Mouse (Mus musculus) A20 (cell line): ENCODE measurements around the gene Abhd10.

Experiments used
- DNase-seq: peaks from one replicate; pipeline ENCODE4 v3.0.0-alpha.2; 2011; ENCODE audit warnings: low read depth, low spot score

The Abhd10 gene

DNA sequence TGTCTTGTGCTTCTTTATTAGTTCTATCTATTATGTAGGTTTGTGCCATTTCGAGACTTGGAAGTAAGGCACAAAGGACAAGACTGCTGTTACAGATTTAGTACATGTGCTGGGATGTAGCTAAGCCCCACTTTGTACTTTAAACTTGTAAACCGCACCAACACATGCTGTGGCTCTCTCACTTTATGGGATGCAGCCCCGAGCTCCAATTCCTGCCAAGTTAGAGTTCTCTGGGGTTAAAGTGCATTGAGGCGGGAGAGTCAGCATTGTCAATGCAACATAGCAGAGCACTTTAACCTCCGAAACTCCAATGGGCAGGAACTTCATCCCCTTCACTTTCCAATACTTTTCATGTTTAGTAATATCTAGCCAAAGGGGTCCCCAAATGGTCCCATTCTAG is 13.6 kb downstream of the Abhd10 start:
- DNase-seq = no peak

DNA sequence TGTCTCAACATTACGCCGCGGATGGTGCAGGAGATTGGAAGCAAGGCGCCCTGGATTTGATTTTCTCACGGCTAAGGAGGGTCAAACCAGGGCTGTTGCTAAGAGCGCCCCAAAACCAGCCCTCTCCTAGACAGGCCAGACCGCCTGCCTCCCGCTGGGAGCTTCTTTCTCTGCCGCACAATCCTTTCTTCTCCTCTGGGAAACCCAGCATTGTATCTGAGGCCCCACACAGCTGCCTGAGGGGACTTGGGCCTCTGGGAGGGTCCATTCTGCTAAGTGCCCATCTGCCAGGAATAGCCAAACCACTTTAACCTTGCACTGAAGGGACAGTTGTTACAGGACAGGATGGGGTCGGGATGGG is 18.0 kb downstream of the Abhd10 start:
- no peak for DNase-seq

DNA sequence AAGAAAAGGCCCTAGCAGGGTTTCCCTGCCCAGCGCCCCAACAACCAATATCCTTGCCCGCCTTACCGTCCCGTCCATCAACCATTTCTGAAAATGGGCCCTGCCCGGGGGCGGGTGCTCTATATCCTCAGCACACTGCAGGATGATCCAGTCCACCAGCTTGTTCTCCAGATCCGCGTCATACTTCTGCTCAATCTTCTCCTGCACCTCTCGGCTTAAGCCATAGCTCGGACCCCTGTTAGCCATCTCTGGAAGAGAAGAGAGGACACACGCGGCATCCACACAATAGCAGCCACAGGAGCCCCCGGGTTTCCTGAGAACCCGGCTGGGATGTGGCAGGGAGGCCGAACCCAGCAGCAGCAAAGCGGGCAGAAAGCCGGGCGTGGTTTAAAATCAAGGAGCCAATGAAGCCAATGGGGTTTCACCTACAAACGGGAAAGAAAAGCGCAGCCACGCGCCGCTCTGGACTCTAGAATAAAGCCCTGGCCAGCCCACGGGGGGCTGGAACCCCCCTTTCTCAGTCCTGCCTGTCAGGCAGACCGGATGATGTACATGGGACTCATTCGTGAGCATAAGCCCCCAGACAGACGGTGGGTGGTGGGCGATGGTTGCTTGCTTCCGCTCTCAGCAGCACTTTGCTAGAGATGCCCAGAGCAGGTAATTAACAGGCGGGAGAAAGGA is 18.6 kb downstream of the Abhd10 start, which contains the start of gene Tagln3:
Tagln3 (minus strand) TSS at position 548 of the 681 bp plus-strand sequence.
- no peak for DNase-seq

DNA sequence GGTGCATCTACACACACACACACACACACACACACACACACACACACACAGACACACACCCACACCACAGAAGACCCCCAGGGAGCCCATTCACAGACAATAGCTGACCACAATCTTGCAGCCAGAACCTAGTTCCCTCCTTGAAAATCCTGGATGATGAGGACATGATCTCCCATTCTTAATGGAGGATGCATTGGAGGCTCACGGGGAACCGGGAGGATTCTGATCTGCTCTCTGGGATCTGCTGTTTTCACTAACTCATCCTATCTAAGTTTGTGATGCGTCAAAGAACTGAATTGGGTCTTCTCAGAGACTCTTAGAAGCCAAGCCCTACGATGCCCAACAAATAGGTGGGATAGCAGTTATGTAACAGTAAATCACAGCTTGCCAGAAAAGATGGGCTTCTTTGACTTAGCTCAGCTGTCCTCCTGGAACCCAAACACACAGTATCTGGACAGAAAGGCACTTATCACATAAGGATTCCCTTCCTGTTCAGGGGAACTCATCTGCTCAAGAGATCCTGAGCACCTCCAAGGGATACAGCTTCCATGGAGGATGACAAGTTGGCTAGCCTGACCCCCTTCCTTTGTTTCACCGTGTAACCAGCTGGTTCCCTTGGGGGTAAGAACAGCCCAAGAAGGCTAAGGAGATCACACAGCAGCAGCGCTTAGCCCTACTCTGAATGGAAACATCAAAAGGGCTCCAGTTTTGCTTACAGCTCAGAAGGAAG is 19.4 kb downstream of the Abhd10 start:
- no peak for DNase-seq

DNA sequence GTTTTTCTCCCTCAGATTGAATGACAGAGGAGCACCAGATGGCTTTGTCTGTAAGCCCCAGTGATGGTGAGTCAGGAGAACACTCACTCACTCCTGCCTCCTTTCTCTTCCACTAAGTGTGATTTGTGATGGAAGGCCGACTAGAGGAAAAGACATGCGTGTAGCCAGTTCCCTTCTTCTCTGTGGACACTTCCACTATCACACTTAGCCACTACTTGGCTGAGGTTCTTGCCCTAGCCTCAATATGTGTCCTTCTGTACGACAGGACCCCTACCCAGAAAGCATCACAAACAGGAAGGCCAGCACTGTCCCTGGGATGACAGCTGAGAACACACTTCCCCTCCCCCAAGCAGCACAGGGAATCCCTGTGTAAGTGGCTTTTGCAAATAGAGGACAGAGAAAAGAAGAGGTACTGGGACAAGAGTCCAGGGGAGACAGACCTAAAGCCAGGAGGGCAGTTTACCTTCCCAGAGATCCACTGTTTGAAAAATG is 20.2 kb downstream of the Abhd10 start:
- no peak for DNase-seq

DNA sequence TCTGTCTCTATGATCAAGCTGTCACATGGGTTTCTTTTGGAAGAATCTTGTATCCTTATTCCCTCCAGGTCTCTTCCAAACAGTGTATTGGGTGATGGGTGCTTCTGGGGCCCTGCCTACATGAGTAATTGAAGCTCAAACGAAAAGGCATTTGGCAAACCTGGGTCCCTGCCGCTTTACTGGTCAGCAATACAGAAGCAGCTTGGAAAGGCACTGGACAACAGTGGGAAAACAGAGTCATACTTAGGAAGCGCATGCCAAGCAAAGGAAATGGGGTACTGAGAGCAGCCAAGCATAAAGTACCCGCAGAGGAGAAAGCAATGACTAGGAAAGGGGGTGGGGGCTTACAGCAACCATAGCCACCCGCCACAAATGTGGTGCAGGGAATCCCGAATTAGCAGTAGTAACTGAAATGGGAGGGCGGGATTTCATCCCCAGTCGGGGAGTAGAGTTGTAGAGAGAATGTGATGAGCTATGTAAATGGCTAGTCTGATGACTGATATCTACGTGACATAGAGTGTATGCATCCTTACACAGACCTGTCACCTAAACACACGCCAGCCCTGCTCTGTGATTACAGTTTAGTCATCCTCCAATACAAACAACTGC is 22.6 kb downstream of the Abhd10 start:
- DNase-seq = no peak

DNA sequence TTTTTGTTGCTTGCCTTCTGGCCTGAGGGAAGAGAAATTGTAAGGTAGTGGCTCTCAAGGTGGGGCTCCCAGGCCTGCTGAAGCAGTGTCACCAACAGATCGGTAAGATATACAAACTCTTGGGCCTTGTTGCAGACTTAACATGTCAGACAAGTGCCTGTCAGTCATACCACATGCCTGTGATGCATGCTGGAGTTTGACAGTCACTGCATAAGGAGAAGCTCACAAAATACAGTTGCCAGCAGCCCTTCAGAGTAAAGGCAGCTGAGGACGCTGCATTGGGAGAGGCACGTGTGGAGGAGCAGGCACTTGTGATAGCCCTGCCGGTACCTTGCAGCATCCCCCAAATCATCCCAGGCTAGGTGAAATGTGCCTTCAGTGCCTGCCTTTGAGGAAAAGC is 24.5 kb downstream of the Abhd10 start:
- DNase-seq = no peak

DNA sequence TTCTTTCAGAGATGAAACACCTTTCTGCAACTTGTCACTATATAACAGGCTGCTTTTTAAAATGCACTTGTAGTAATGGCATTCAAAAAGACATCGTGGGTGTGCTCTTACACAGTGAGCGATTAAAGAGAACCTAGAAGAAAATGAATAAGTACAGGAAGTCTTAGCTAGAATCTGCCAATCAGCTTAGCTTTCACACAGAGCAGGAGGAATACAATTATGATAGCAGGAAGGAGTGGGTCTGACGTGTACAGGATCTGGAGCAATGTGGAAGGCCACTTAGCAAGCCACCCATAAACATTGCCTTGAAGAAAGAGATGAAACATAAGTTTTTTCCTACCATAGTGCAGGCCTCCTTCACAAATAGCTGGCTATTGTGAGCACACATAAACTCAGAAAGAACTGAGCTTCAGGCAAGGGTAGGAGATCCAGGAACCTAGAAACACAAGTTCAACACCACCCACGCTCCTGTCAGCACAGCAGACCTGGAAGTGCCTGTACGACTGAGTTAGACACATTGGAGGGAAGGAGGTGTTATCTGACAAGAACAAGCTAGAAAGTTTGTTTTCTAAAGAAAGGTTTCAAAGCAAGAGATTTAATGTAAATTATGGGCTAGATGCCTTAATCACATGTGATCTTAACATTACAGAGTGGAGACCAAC is 28.1 kb downstream of the Abhd10 start:
- DNase-seq = no peak

DNA sequence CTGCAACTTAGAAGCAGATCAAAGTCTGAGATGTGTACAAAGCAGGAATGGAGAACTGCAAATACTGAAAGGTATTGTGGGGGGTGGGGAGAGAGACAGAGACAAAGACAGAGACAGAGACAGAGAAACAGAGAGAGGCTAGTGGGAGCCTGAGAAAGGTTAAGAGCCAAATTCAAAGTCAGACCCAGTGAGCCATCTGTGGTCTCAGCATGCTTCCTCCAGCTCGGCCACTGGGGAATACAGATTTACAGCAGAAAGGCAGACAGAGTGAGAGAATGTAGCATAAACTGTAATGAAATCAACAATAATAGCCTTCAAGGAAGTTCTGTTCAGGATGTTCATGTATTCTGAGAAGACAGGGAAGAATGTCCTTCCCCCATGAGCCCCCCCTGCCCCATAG is 28.9 kb downstream of the Abhd10 start:
- DNase-seq = no peak

DNA sequence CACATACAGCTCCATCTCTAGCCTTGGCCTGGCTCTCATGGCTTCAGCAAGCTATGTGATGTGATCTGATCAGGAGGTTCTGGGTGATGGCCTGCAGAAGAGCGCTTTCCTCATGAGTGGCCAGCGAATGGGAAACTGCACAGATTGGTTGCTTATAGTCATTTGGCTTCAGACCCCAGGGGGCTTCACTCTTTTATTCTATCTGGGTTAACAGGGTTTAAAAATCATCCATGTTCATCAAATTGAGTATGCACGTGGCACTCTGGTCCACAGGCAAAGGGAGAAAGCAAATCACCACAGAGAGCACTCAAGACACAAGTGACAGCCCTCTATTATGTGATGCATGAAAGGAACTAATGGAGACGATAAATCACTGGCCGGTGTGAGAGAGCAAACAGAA is 29.5 kb downstream of the Abhd10 start:
- no peak for DNase-seq

DNA sequence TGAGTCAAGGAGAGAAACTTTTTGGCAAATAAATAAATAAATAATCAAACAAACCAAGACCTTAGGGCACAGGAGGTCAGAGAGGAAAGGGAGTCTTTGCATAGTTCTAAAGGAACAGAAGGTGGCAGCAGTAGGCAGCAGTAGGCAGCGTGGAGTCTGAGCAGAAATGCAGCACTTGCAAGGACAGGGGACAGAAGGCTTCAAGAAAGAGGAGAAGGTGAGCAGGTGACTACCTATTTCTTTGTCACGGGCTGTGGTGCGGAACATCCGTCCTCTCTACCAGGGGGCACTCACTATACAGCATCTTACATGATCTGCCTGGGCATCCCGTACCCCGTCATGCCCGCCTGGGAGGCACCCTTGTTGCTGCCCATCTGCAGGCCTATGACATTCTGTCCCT is 31.5 kb downstream of the Abhd10 start:
- peak; percentile 36 for DNase-seq

DNA sequence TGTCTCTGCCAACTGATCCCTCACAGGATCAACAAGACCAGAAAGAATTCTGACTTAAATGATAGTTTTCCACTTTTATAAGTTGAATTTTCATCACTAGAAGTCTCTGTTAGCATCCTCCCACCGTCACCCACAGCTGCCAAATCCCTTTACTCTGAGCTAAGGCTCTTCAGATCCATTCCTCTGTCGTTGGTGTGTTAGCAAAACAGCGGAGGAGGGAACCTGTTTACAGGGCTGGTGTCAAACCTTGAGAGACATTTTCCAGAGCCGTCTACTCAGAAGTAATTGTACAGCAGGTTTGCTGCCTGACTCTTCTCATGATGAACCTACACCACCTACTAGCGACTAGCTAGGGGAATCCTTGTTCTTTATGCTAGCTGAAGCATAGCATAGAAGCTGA is 43.5 kb downstream of the Abhd10 start:
- no peak for DNase-seq

DNA sequence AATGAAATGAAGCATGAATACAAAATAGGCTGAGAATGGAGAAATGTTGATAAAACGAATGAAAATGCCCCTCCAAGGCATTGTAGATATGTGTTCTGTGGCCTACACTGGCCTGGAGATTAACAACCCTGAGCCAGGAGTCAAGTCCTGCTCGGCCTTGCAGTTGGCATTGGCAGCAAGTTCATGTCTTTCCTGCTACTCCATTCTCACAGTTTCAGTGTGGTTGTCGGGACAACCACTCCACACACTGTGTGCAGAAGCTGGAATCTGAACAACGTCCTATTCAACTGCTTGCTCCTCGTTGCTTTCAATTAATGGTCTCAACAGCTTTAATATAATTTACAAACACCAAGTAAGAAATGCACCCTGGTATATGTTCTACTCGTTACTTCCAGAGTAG is 44.8 kb downstream of the Abhd10 start:
- DNase-seq = no peak

DNA sequence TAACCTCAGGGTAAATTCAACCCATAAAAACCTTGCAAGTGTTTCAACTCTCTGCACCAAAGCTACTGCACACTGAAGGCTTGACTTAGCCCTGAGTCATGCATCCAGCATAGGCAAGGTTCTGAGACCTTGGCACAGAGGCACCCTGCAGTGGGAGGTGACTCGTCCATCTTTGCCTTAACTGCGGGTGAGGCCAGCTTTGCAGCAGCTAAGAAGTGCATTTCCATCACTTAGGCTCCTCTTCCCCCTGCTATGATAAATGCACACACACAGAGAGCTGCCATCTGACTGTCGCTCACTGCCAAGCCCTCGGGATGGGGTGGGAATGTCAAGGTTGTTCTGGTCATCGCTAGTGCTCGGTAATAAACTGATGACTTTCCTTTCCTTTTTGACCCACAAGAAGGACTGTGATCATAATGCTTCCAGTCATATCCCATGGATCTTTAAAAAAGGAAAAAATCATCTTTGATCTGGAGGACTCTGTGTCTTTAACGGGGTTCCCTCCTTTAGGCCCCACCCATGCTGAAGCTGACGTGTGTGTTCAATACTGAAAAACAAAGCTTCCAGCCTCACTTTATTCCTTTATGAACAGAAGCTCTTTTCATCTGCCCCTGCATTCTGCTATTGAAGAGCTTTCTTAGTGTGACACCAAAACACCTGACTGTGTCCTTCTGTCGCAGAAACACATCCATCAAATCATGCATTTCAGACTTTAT is 47.2 kb downstream of the Abhd10 start:
- no peak for DNase-seq

DNA sequence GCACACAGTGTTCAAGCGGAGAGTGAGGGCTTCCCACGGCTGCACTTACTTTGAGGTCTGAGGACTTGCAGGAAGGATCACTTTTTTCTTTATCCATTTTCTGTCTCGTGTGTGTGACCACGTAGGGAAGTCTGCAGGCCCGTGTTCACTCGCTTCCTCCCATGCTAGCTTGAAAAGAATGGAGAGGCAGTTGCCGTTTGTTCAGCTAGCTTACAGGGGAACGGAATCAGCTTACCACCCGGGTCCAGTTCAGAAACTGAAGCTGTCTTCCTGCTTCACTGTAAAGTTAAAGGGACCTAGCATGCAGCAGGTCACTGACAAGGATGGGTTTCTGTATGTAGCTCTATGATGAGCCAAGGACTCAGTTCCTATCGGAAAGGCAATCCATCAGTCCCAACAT is 49.2 kb downstream of the Abhd10 start, which contains the start of gene Tmprss7:
Tmprss7 (minus strand) TSS at position 101 of the 400 bp plus-strand sequence.
- DNase-seq = no peak

DNA sequence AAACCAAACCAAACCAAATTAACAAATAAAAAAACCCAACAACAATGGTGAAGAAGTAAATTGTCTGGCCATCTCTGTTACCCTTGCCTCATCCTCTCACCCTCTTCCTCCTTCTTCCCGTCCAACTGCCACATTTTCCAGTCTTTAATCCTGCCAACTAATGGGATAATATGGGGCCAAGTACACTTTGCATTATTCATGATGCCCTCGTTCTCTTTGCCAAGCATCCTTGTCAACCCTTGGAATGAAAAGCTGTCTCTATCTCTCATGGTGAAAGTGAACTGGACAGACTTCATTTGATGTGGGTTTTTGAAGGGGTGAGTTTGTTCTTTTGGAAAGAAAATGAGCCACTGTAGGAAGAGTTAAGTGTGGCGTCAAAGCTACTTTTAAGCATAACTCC is 49.9 kb downstream of the Abhd10 start:
- no peak for DNase-seq

DNA sequence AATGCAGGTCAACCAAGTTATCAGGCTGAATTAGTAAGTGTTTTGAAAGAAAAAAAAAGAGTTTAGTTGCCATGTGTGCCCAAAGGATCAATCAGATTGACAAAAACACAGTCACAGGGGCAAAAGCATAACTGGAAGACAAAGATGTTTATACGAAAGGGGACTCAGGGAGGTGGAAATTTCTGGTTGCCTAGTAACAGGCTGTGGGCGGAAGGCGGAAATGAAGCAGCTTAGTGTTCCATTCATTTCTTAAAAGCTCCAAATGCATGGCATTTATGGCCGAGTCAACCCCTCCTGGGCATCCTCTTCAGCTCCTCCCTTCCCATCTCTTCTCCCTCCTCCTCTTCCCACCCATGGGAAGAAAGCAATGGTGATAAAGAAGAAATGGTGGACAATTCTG is 52.6 kb downstream of the Abhd10 start:
- no peak for DNase-seq

DNA sequence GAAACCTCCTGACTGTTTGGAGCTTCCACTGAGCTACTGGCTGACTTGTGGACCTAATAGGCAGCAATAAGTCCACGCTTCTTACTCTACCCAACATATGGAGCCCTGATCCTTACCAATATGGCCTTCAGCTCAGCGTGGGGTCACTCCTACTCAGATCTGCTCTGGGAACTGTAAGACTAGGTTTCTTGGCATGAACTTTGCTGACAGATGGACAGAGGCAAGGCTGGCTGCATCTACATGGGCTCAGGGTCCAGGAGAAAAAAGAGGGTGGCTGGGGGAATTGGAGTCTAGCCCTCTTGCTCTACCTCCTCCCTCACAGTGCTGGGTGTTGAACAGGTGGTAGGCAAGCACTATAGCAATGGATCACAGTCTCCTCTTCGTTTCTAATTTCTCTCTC is 55.9 kb downstream of the Abhd10 start:
- no peak for DNase-seq

DNA sequence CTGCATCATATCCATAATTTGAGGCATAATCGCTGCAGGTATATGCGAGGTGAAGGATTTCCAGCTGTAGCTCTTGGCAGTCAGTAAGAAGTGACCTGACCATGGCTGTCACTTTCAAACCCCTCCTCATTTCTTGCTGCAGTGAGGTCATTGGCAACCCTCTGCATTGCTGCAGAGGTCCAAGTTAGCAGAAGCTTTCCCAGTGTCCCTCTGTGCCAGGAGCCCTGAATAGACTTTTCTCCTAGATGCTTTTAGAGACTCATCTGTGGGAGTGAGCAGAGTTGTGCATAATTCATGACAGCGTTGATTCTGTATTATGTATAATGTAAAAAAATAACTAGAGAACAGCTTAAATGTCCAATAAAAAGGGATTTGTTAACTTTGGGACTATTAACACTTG is 57.5 kb downstream of the Abhd10 start:
- no peak for DNase-seq

DNA sequence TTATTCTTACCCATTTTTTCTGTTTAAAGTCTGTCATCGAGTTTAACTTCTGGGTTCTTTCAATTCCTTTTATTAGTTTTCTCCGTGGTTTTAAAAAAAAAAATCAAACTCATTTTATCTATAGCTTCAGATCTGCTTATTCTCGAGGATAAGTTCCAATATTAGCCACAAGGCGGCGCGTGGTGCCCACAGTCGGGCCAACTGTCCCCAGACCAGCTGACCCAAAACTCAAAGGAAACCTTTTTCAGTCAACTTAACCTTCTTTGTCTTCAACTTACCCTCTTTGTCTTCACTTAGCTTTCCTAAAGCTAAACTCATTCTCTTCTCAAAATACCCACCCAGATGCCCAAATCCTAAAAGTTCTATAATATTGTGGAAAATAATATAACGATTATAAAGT is 57.9 kb downstream of the Abhd10 start:
- DNase-seq = peak; percentile 64
